Mouse (Mus musculus) liver, embryonic 14.5 days (tissue): ENCODE measurements around the gene Gm2016.
"Not testable (repeated sequence)": the region's sequence is repeated elsewhere in the genome, so short reads cannot be mapped to it uniquely, and the experiment has no call there.

ENCODE experiments used
- CTCF ChIP-seq: IDR thresholded peaks from 2 replicates; pipeline ENCODE4 v1.5.1; 2016; ENCODE audit warnings: antibody characterized with exemption, low read depth, control low read depth
- EP300 ChIP-seq: IDR thresholded peaks from 2 replicates; pipeline ENCODE4 v1.6.1; 2016; ENCODE audit warnings: antibody characterized with exemption, low read depth

- TF ChIP-seq EP300, CTCF: not testable (repeated sequence)
These were observed 31.6 kb upstream of the Gm2016 start, which contains the start of gene Gm2001 for GRCm38 (mm10) chr12:87842239-87842638.
